Mouse (Mus musculus): ENCODE results near the gene Zfand6. TPM values are rescaled to one million over a fixed set of nuclear protein-coding genes. Genes with fewer than 3 reads are reported as not detected.
A peak's percentile ranks its signal among the peaks of the same experiment; 100 is the strongest.

The Zfand6 gene
- total RNA-seq (2014; rRNA removed): 130 and 134 TPM in 2 replicates
- 77.2 and 94.2 TPM in 2 replicates for polyA plus RNA-seq (2012; rRNA removed)

GRCm38 (mm10) chr7:84689251-84690100 lies at the start of gene Zfand6:
TSS of gene Zfand6 (minus strand) at chr7:84689959.
- H3K4me3 ChIP-seq (ENCODE audit: insufficient read depth, low read depth, low read length): peak within 1 kb of the TSS; percentile 88
- peak within 1 kb of the TSS; percentile 97 for H3K27ac ChIP-seq (replicated peaks; ENCODE audit: insufficient read depth, low read depth, low read length)
- H3K9ac ChIP-seq (ENCODE audit: low read depth, low read length): peak within 1 kb of the TSS; percentile 98
- H3K4me1 ChIP-seq (ENCODE audit: control insufficient read depth, insufficient read depth, low read length): peaks cover 7% of the 10 kb centered on the region
- WGBS: under 1% methylated on average over 86 of the region's 87 CpGs
- no peaks in the 10 kb centered on the region for H3K27me3 ChIP-seq (ENCODE audit: control insufficient read depth, insufficient read depth, low read length)
- no peak for TF ChIP-seq CTCF (IDR thresholded peaks at IDR 0.05; ENCODE audit: low read depth, low read length)
- peak; percentile 92 for TF ChIP-seq POLR2A (IDR thresholded peaks at IDR 0.05; ENCODE audit: extremely low read depth, insufficient read depth, low read length)
- no peaks in the 10 kb centered on the region for H3K36me3 ChIP-seq (ENCODE audit: control insufficient read depth, insufficient read depth, low read length)
- peaks cover 11% of the 10 kb centered on the region; the same call in 1 of the 2 replicates for H3K79me2 ChIP-seq (ENCODE audit: control insufficient read depth, insufficient read depth, low read length)
- peak; percentile 87 for DNase-seq (ENCODE audit: extremely low read depth, low read depth, low spot score)

GRCm38 (mm10) chr7:84736803-84737202 lies 47.0 kb upstream of the Zfand6 start:
- H3K9ac ChIP-seq (ENCODE audit: low read depth, low read length): no peak overlapping the region
- H3K4me1 ChIP-seq (ENCODE audit: control insufficient read depth, insufficient read depth, low read length): no peaks in the 10 kb centered on the region
- no peaks in the 10 kb centered on the region for H3K27me3 ChIP-seq (ENCODE audit: control insufficient read depth, insufficient read depth, low read length)
- H3K4me3 ChIP-seq (ENCODE audit: insufficient read depth, low read depth, low read length): no peak overlapping the region
- TF ChIP-seq CTCF (IDR thresholded peaks at IDR 0.05; ENCODE audit: low read depth, low read length): no peak
- DNase-seq (ENCODE audit: extremely low read depth, low read depth, low spot score): no peak
- no peaks in the 10 kb centered on the region for H3K36me3 ChIP-seq (ENCODE audit: control insufficient read depth, insufficient read depth, low read length)
- WGBS: 89% methylated on average over 2 of the region's 2 CpGs
- H3K27ac ChIP-seq (replicated peaks; ENCODE audit: insufficient read depth, low read depth, low read length): no peak overlapping the region
- no peaks in the 10 kb centered on the region for H3K79me2 ChIP-seq (ENCODE audit: control insufficient read depth, insufficient read depth, low read length)

- H3K36me3 ChIP-seq (ENCODE audit: control insufficient read depth, insufficient read depth, low read length): no peaks in the 10 kb centered on the region
- no peak overlapping the region for H3K9ac ChIP-seq (ENCODE audit: low read depth, low read length)
- DNase-seq (ENCODE audit: extremely low read depth, low read depth, low spot score): peak; percentile 4
- no peak overlapping the region for H3K27ac ChIP-seq (replicated peaks; ENCODE audit: insufficient read depth, low read depth, low read length)
- no peaks in the 10 kb centered on the region for H3K4me1 ChIP-seq (ENCODE audit: control insufficient read depth, insufficient read depth, low read length)
- 13% methylated on average over 1 of the region's 1 CpGs for WGBS
- no peaks in the 10 kb centered on the region for H3K27me3 ChIP-seq (ENCODE audit: control insufficient read depth, insufficient read depth, low read length)
- no peak overlapping the region for H3K4me3 ChIP-seq (ENCODE audit: insufficient read depth, low read depth, low read length)
- H3K79me2 ChIP-seq (ENCODE audit: control insufficient read depth, insufficient read depth, low read length): no peaks in the 10 kb centered on the region
- TF ChIP-seq POLR2A (IDR thresholded peaks at IDR 0.05; ENCODE audit: extremely low read depth, insufficient read depth, low read length) (no peak), CTCF (IDR thresholded peaks at IDR 0.05; ENCODE audit: low read depth, low read length) (no peak)
Measured at GRCm38 (mm10) chr7:84733038-84733437, 43.3 kb upstream of the Zfand6 start.

GRCm38 (mm10) chr7:84732052-84732451 lies 42.3 kb upstream of the Zfand6 start:
- Histone ChIP-seq H3K79me2 (ENCODE audit: control insufficient read depth, insufficient read depth, low read length) (no peaks in the 10 kb centered on the region), H3K4me3 (ENCODE audit: insufficient read depth, low read depth, low read length) (no peak overlapping the region), H3K36me3 (ENCODE audit: control insufficient read depth, insufficient read depth, low read length) (no peaks in the 10 kb centered on the region), H3K27ac (replicated peaks; ENCODE audit: insufficient read depth, low read depth, low read length) (no peak overlapping the region), H3K4me1 (ENCODE audit: control insufficient read depth, insufficient read depth, low read length) (no peaks in the 10 kb centered on the region), H3K9ac (ENCODE audit: low read depth, low read length) (no peak overlapping the region), H3K27me3 (ENCODE audit: control insufficient read depth, insufficient read depth, low read length) (no peaks in the 10 kb centered on the region)
- 92% methylated on average over 1 of the region's 1 CpGs for WGBS
- DNase-seq (ENCODE audit: extremely low read depth, low read depth, low spot score): no peak
- TF ChIP-seq POLR2A (IDR thresholded peaks at IDR 0.05; ENCODE audit: extremely low read depth, insufficient read depth, low read length): no peak
- no peak for TF ChIP-seq CTCF (IDR thresholded peaks at IDR 0.05; ENCODE audit: low read depth, low read length)

GRCm38 (mm10) chr7:84731076-84731475 lies 41.3 kb upstream of the Zfand6 start:
- no peak for DNase-seq (ENCODE audit: extremely low read depth, low read depth, low spot score)
- no peaks in the 10 kb centered on the region for H3K4me1 ChIP-seq (ENCODE audit: control insufficient read depth, insufficient read depth, low read length)
- no peaks in the 10 kb centered on the region for H3K27me3 ChIP-seq (ENCODE audit: control insufficient read depth, insufficient read depth, low read length)
- TF ChIP-seq POLR2A (IDR thresholded peaks at IDR 0.05; ENCODE audit: extremely low read depth, insufficient read depth, low read length) (no peak), CTCF (IDR thresholded peaks at IDR 0.05; ENCODE audit: low read depth, low read length) (no peak)
- no peak overlapping the region for H3K4me3 ChIP-seq (ENCODE audit: insufficient read depth, low read depth, low read length)
- no peak overlapping the region for H3K9ac ChIP-seq (ENCODE audit: low read depth, low read length)
- H3K27ac ChIP-seq (replicated peaks; ENCODE audit: insufficient read depth, low read depth, low read length): no peak overlapping the region
- 81% methylated on average over 3 of the region's 3 CpGs for WGBS
- no peaks in the 10 kb centered on the region for H3K36me3 ChIP-seq (ENCODE audit: control insufficient read depth, insufficient read depth, low read length)
- H3K79me2 ChIP-seq (ENCODE audit: control insufficient read depth, insufficient read depth, low read length): no peaks in the 10 kb centered on the region
